Mouse (Mus musculus): ENCODE data around the gene Thoc7. TPM values are rescaled to one million over a fixed set of nuclear protein-coding genes. Genes with fewer than 3 reads are reported as not detected.

Thoc7 gene
- polyA plus RNA-seq, 1 experiment from 2014 or later = 227 TPM

DNA sequence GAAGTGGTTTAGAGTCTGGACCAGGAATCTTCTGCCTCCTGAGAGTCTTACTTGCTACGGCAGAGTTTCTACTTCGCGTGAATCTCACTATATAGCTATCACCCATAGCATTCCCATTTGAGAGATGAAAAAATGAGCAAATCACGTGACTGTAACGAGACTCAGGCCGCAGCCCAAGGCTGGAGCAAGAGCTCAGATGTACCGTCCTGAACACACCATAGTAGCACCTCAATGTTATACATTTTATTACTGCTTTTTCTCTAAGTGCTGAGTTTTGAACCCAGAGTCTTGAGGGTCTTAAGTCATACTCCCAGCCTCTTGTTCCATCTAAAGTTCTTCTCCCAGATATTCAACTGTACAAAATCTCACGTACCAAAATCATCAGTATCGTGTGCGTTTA lies 44.4 kb downstream of the Thoc7 start:
- Histone ChIP-seq H3K9me3 (no peaks in the 10 kb centered on the region), H3K27ac (no peak overlapping the region), H3K4me3 (replicated peaks) (no peak overlapping the region), H3K36me3 (replicated peaks) (no peaks in the 10 kb centered on the region), H3K4me2 (no peak overlapping the region), H3K9ac (no peak overlapping the region), H3K27me3 (no peaks in the 10 kb centered on the region), H3K4me1 (no peaks in the 10 kb centered on the region)
- 90% methylated on average over 10 of the region's 10 CpGs for WGBS
- peak; percentile 51; the same call in 1 of the 2 replicates for ATAC-seq (ENCODE audit: low FRiP score)

GRCm38 (mm10) chr14:13915207-13915606 lies 46.4 kb downstream of the Thoc7 start:
- Histone ChIP-seq H3K4me1 (no peaks in the 10 kb centered on the region), H3K27me3 (no peaks in the 10 kb centered on the region), H3K4me3 (replicated peaks) (no peak overlapping the region), H3K27ac (no peak overlapping the region), H3K9ac (no peak overlapping the region), H3K4me2 (no peak overlapping the region), H3K9me3 (no peaks in the 10 kb centered on the region), H3K36me3 (replicated peaks) (no peaks in the 10 kb centered on the region)
- WGBS = 70% methylated on average over 4 of the region's 4 CpGs
- no peak for ATAC-seq (ENCODE audit: low FRiP score)

DNA sequence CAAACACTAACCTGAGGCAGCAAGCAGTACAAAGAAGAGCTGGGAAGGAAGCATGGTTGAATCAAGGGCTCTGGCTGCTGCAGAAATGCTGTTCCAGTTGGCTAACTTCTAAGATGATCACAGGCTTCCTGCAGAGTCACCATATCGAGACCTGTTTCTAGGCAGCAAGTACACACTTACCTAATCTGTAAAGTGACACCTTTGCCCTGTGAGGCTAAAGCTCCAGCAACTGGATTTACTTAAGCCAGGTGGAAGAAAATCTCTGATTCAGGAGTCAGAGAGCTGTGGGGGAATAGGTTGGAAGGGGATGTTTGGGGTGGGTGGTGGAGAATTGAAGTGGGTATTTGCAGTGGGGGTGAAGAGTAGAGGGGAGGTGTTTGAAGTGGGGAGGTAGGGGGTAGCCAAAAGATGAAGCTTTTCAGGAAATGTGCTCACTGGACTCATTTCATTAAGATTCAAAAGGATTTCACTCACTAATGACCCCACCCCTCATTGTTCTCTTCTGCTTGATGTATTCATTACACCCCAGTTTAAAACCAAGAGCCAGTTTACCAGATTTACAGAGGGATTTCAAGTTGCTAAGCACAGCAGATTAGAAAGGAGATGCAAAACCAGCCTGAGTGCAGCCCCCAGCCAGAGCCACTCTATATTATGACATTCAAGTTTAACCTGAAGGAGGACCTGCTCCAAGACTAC lies 47.1 kb downstream of the Thoc7 start, which contains the start of gene Gm281:
Gene Gm281 (minus strand): TSS at position 92 of the 696 bp plus-strand sequence.
- Histone ChIP-seq H3K4me3 (replicated peaks) (no peak within 1 kb of the TSS), H3K9me3 (no peaks in the 10 kb centered on the region), H3K4me2 (no peak within 1 kb of the TSS), H3K4me1 (no peaks in the 10 kb centered on the region), H3K27me3 (no peaks in the 10 kb centered on the region), H3K27ac (no peak within 1 kb of the TSS), H3K9ac (no peak within 1 kb of the TSS), H3K36me3 (replicated peaks) (no peaks in the 10 kb centered on the region)
- no peak for ATAC-seq (ENCODE audit: low FRiP score)
- WGBS = 21% methylated on average over 1 of the region's 1 CpGs

DNA sequence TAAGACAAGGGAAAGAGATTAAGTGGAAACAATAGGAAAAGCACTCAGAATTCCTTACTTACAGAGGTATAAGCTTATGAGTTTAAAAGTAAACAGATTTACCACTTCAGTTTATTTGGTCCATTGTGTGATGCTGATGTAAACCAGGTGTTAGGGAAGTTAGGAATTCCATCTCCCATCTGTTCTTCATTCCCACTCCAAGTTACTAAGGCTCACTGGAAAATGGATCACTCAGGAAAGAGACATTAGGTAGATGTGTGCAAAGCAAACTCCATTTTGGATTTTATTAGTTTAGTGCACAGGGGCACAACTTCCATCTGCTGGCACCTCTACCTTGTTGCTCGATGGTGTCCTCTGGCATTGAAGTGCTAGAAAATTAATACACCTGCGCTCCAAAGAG lies 51.5 kb downstream of the Thoc7 start:
- H3K27me3 ChIP-seq = no peaks in the 10 kb centered on the region
- H3K27ac ChIP-seq = no peak overlapping the region
- no peak overlapping the region for H3K4me2 ChIP-seq
- H3K4me1 ChIP-seq = no peaks in the 10 kb centered on the region
- ATAC-seq (ENCODE audit: low FRiP score) = no peak
- H3K4me3 ChIP-seq (replicated peaks) = no peak overlapping the region
- H3K36me3 ChIP-seq (replicated peaks) = no peaks in the 10 kb centered on the region
- no peak overlapping the region for H3K9ac ChIP-seq
- 95% methylated on average over 2 of the region's 2 CpGs for WGBS
- H3K9me3 ChIP-seq = no peaks in the 10 kb centered on the region

GRCm38 (mm10) chr14:13907145-13907544 lies 54.5 kb downstream of the Thoc7 start:
- no peak overlapping the region for H3K4me2 ChIP-seq
- H3K27me3 ChIP-seq = no peaks in the 10 kb centered on the region
- H3K36me3 ChIP-seq (replicated peaks) = no peaks in the 10 kb centered on the region
- H3K4me3 ChIP-seq (replicated peaks) = no peak overlapping the region
- no peak for ATAC-seq (ENCODE audit: low FRiP score)
- no peak overlapping the region for H3K27ac ChIP-seq
- H3K9me3 ChIP-seq = no peaks in the 10 kb centered on the region
- H3K9ac ChIP-seq = no peak overlapping the region
- H3K4me1 ChIP-seq = no peaks in the 10 kb centered on the region
- 82% methylated on average over 7 of the region's 7 CpGs for WGBS

DNA sequence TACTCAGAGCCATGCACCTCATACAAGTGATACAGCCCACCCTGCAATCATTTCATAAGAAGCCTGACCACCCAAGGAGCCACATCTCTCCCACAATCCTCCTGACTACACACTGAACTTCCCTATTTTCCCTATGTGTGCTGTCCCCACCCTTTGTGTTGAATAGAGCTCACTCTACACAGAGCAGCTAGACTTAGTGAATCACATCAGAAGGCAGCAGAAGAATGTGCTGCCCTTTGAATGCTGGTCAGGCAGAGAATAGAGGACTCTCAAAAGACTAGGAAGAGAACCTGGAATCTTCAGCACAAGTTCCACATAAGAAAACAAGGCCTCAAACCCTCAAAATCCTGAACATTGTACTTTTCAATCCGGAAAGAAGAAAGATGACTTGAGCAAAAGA lies 55.2 kb downstream of the Thoc7 start:
- no peak overlapping the region for H3K4me2 ChIP-seq
- ATAC-seq (ENCODE audit: low FRiP score) = no peak
- H3K36me3 ChIP-seq (replicated peaks) = no peaks in the 10 kb centered on the region
- no peaks in the 10 kb centered on the region for H3K27me3 ChIP-seq
- WGBS = 78% methylated on average over 1 of the region's 1 CpGs
- H3K9me3 ChIP-seq = no peaks in the 10 kb centered on the region
- H3K27ac ChIP-seq = no peak overlapping the region
- peaks cover under 1% of the 10 kb centered on the region; the same call in 1 of the 2 replicates for H3K4me1 ChIP-seq
- H3K4me3 ChIP-seq (replicated peaks) = no peak overlapping the region
- no peak overlapping the region for H3K9ac ChIP-seq

GRCm38 (mm10) chr14:13901611-13902067 lies 60.0 kb downstream of the Thoc7 start:
- Histone ChIP-seq H3K4me3 (replicated peaks) (peak overlapping the region; percentile 49), H3K4me2 (peak overlapping the region; percentile 81), H3K27ac (no peak overlapping the region), H3K9ac (peak overlapping the region; percentile 71), H3K9me3 (no peaks in the 10 kb centered on the region), H3K4me1 (peaks cover 5% of the 10 kb centered on the region), H3K36me3 (replicated peaks) (no peaks in the 10 kb centered on the region), H3K27me3 (peaks cover 8% of the 10 kb centered on the region)
- ATAC-seq (ENCODE audit: low FRiP score) = peak; percentile 79
- under 1% methylated on average over 22 of the region's 22 CpGs for WGBS

Other genes with a start within 250 kb of the Thoc7 start
- gene Gm281, start 47.4 kb downstream of the Thoc7 start, polyA plus RNA-seq (2016; fragmentation: Nextera tagmentation; extraction: Ambion mirVana) = not detected in 2 replicates
- gene Atxn7, start 412 bp downstream of the Thoc7 start, polyA plus RNA-seq (2016; fragmentation: Nextera tagmentation; extraction: Ambion mirVana) = 6.9 and 11.1 TPM in 2 replicates
- gene Psmd6, start 159.1 kb upstream of the Thoc7 start, polyA plus RNA-seq (2016; fragmentation: Nextera tagmentation; extraction: Ambion mirVana) = 292 TPM in 2 replicates
- not detected in 2 replicates for gene Olfr720, start 225.0 kb upstream of the Thoc7 start, polyA plus RNA-seq (2016; fragmentation: Nextera tagmentation; extraction: Ambion mirVana)